Mouse (Mus musculus): ENCODE measurements around the gene Kdm2b. TPM values are rescaled to one million over a fixed set of nuclear protein-coding genes. Genes with fewer than 3 reads are reported as not detected.
A peak's percentile ranks its signal among the peaks of the same experiment; 100 is the strongest.

The Kdm2b gene
- total RNA-seq, 1 experiment = 68.6 TPM

DNA sequence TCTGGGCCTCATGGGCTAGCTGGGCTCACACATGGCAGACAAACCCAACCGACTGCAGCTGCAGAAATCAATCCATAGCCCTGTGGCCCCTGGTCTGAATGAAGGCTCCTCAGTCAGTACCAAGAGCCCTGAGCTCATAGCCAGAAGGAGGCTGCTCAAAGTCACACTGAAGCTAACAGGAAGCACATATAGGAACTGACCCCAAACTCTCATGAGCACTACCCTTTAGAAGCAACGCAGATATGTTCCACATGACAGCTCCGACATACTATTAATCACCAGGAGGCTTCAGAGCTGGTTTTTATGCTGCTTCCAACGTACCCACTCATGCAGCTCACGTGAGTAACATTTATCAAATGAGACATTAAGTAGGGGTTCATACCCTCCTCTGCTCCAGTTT, 19.6 kb downstream of the Kdm2b start:
- no peak overlapping the region for H3K27ac ChIP-seq (ENCODE audit: insufficient read depth, low read depth, low read length, poor library complexity, severe bottlenecking)
- no peak for TF ChIP-seq HCFC1 (IDR thresholded peaks at IDR 0.05; ENCODE audit: borderline replicate concordance, insufficient read depth, low read length)
- TF ChIP-seq ZC3H11A (IDR thresholded peaks at IDR 0.05; ENCODE audit: borderline replicate concordance, low read depth, low read length) = no peak
- TF ChIP-seq MAFK (IDR thresholded peaks at IDR 0.05; ENCODE audit: insufficient read depth, low read depth, low read length) = no peak
- no peak for TF ChIP-seq ZNF384 (IDR thresholded peaks at IDR 0.05; ENCODE audit: low read depth, low read length)
- TF ChIP-seq CHD2 (IDR thresholded peaks at IDR 0.05; ENCODE audit: low read depth, low read length) = no peak
- no peak for DNase-seq (ENCODE audit: low read depth, low spot score)
- in situ Hi-C loops (cut with MboI; ENCODE audit: low sequenced_read_pairs in 2 of 2, unreplicated experiment in 2 of 2) = no loop called here
- peaks cover 0 to 2% of the 10 kb centered on the region in 2 experiments; a peak in 2 of 4 replicates for H3K4me1 ChIP-seq (ENCODE audit: control insufficient read depth in 2 of 2, insufficient read depth in 2 of 2, low read length in 2 of 2, poor library complexity in 1 of 2)
- no peaks in the 10 kb centered on the region for H3K9me3 ChIP-seq (ENCODE audit: control insufficient read depth, insufficient read depth, low read depth, low read length)
- H3K36me3 ChIP-seq (ENCODE audit: control insufficient read depth, insufficient read depth, low read length, poor library complexity, severe bottlenecking) = no peaks in the 10 kb centered on the region
- H3K9ac ChIP-seq (ENCODE audit: insufficient read depth, low read depth, low read length, poor library complexity, severe bottlenecking) = no peak overlapping the region
- no peak overlapping the region for H3K4me3 ChIP-seq (ENCODE audit: insufficient read depth in 1 of 2, low read depth in 1 of 2, low read length in 2 of 2, poor library complexity in 1 of 2, severe bottlenecking in 1 of 2)

DNA sequence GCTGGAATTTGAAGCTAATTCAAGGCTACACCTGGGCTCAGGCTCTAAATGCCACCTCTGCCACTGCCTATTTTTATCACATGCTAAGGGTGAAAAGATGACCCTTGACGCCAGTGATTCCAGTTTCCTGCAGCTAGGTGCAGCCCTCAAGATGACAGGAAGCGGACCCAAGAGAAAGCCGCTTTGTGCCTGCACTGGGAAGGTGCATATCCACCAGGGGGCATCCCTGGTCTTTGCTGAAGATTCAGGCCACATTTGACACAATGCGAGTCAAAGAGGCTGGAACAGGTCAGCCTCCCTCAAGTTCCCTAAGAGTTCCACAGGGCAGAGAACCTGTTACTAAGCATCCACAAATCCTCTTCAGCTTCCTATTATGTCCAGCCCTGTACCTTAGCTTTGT, 21.3 kb downstream of the Kdm2b start:
- Histone ChIP-seq H3K4me1 (ENCODE audit: control insufficient read depth in 2 of 2, insufficient read depth in 2 of 2, low read length in 2 of 2, poor library complexity in 1 of 2) (peaks cover 0 to 3% of the 10 kb centered on the region in 2 experiments; a peak in 2 of 4 replicates), H3K9me3 (ENCODE audit: control insufficient read depth, insufficient read depth, low read depth, low read length) (no peaks in the 10 kb centered on the region), H3K4me3 (ENCODE audit: insufficient read depth in 1 of 2, low read depth in 1 of 2, low read length in 2 of 2, poor library complexity in 1 of 2, severe bottlenecking in 1 of 2) (peak overlapping the region; percentile 0 to 2; a peak in 1 of 4 replicates), H3K9ac (ENCODE audit: insufficient read depth, low read depth, low read length, poor library complexity, severe bottlenecking) (no peak overlapping the region), H3K36me3 (ENCODE audit: control insufficient read depth, insufficient read depth, low read length, poor library complexity, severe bottlenecking) (no peaks in the 10 kb centered on the region), H3K27ac (ENCODE audit: insufficient read depth, low read depth, low read length, poor library complexity, severe bottlenecking) (no peak overlapping the region)
- TF ChIP-seq ZC3H11A (IDR thresholded peaks at IDR 0.05; ENCODE audit: borderline replicate concordance, low read depth, low read length) (peak; percentile 74; the same call in 1 of the 2 replicates), ZNF384 (IDR thresholded peaks at IDR 0.05; ENCODE audit: low read depth, low read length) (no peak)
- in situ Hi-C loops (cut with MboI; ENCODE audit: low sequenced_read_pairs in 2 of 2, unreplicated experiment in 2 of 2) = no loop called here
- peak; percentile 75 for DNase-seq (ENCODE audit: low read depth, low spot score)

DNA sequence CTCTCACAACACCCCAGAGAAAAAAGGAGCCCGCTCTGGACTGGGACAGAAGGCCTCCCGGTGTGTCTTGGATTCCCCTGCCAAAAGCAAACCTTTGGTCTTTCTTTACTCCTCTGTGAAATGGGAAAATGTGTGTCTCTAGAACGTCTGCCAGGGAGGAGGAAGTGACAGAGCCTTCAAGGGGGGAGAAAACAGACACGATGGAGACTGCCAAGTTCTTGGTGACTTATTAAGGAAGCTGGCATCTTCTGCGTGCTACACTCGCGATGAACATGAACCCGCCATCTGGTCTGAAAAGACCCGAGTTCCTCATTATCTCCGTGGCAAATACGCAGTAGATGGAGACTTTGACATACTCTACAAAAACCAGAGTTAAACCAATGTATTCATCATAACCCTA, 24.2 kb downstream of the Kdm2b start:
- in situ Hi-C loops (cut with MboI; ENCODE audit: low sequenced_read_pairs in 2 of 2, unreplicated experiment in 2 of 2) = no loop called here
- Histone ChIP-seq H3K9me3 (ENCODE audit: control insufficient read depth, insufficient read depth, low read depth, low read length) (no peaks in the 10 kb centered on the region), H3K4me3 (ENCODE audit: insufficient read depth in 1 of 2, low read depth in 1 of 2, low read length in 2 of 2, poor library complexity in 1 of 2, severe bottlenecking in 1 of 2) (no peak overlapping the region), H3K9ac (ENCODE audit: insufficient read depth, low read depth, low read length, poor library complexity, severe bottlenecking) (0 out of 2 replicates have a peak overlapping the region, but pooled peaks have one; percentile 13), H3K4me1 (ENCODE audit: control insufficient read depth in 2 of 2, insufficient read depth in 2 of 2, low read length in 2 of 2, poor library complexity in 1 of 2) (peaks cover 0 to 7% of the 10 kb centered on the region in 2 experiments; a peak in 2 of 4 replicates), H3K36me3 (ENCODE audit: control insufficient read depth, insufficient read depth, low read length, poor library complexity, severe bottlenecking) (peaks cover 11% of the 10 kb centered on the region; the same call in 1 of the 2 replicates), H3K27ac (ENCODE audit: insufficient read depth, low read depth, low read length, poor library complexity, severe bottlenecking) (no peak overlapping the region)
- TF ChIP-seq CHD2 (IDR thresholded peaks at IDR 0.05; ENCODE audit: low read depth, low read length) (no peak), HCFC1 (IDR thresholded peaks at IDR 0.05; ENCODE audit: borderline replicate concordance, insufficient read depth, low read length) (no peak)
- no peak for DNase-seq (ENCODE audit: low read depth, low spot score)

DNA sequence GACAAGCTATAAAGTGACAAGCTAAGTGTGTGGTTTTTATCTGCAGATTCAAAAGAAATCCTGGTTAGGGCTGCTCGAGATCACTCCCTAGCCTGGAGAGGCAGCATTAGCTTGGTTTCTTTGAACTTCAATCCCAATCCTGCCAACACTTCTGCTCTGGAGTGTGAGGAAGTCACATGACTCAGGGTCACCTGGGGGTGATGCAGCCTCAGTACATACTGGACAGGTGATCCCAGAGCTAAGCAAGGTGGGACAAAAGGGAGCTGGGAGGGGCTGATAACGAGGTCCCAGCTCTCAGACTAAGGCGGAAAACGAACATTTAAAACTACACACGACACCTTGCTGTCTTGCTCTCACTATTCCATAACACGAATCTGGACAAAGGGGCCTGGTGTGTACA, 24.8 kb downstream of the Kdm2b start:
- TF ChIP-seq CHD2 (IDR thresholded peaks at IDR 0.05; ENCODE audit: low read depth, low read length) (no peak), ZNF384 (IDR thresholded peaks at IDR 0.05; ENCODE audit: low read depth, low read length) (no peak), MAFK (IDR thresholded peaks at IDR 0.05; ENCODE audit: insufficient read depth, low read depth, low read length) (no peak), ZC3H11A (IDR thresholded peaks at IDR 0.05; ENCODE audit: borderline replicate concordance, low read depth, low read length) (no peak), HCFC1 (IDR thresholded peaks at IDR 0.05; ENCODE audit: borderline replicate concordance, insufficient read depth, low read length) (no peak)
- in situ Hi-C loops (cut with MboI; ENCODE audit: low sequenced_read_pairs in 2 of 2, unreplicated experiment in 2 of 2) = no loop called here
- Histone ChIP-seq H3K4me1 (ENCODE audit: control insufficient read depth in 2 of 2, insufficient read depth in 2 of 2, low read length in 2 of 2, poor library complexity in 1 of 2) (peaks cover 0 to 7% of the 10 kb centered on the region in 2 experiments; a peak in 2 of 4 replicates), H3K27ac (ENCODE audit: insufficient read depth, low read depth, low read length, poor library complexity, severe bottlenecking) (no peak overlapping the region), H3K9me3 (ENCODE audit: control insufficient read depth, insufficient read depth, low read depth, low read length) (no peaks in the 10 kb centered on the region), H3K9ac (ENCODE audit: insufficient read depth, low read depth, low read length, poor library complexity, severe bottlenecking) (peak overlapping the region; percentile 13; the same call in 1 of the 2 replicates), H3K36me3 (ENCODE audit: control insufficient read depth, insufficient read depth, low read length, poor library complexity, severe bottlenecking) (peaks cover 11% of the 10 kb centered on the region; the same call in 1 of the 2 replicates), H3K4me3 (ENCODE audit: insufficient read depth in 1 of 2, low read depth in 1 of 2, low read length in 2 of 2, poor library complexity in 1 of 2, severe bottlenecking in 1 of 2) (no peak overlapping the region)
- DNase-seq (ENCODE audit: low read depth, low spot score) = no peak

DNA sequence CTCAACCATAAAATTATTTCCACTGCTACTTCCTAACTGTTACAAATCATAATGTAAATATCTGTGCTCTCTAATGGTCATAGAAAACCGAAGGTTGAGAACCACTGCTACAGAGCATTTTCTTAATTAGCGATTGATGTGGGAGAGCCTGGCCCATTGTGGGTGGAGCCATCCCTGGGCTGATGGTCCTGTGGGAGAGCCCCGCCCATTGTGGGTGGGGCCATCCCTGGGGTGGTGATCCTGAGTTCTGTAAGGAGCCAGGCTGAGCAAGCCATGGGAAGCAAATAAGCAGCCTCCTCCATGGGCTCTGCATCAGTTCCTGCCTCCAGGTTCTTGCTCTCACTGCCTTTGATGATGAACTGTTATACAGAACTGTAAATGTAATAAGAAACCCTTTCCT, 27.7 kb downstream of the Kdm2b start:
- Histone ChIP-seq H3K9me3 (ENCODE audit: control insufficient read depth, insufficient read depth, low read depth, low read length) (no peaks in the 10 kb centered on the region), H3K4me1 (ENCODE audit: control insufficient read depth in 2 of 2, insufficient read depth in 2 of 2, low read length in 2 of 2, poor library complexity in 1 of 2) (peaks cover 2 to 7% of the 10 kb centered on the region in 2 experiments; a peak in 2 of 4 replicates), H3K4me3 (ENCODE audit: insufficient read depth in 1 of 2, low read depth in 1 of 2, low read length in 2 of 2, poor library complexity in 1 of 2, severe bottlenecking in 1 of 2) (no peak overlapping the region), H3K27ac (ENCODE audit: insufficient read depth, low read depth, low read length, poor library complexity, severe bottlenecking) (no peak overlapping the region), H3K9ac (ENCODE audit: insufficient read depth, low read depth, low read length, poor library complexity, severe bottlenecking) (no peak overlapping the region), H3K36me3 (ENCODE audit: control insufficient read depth, insufficient read depth, low read length, poor library complexity, severe bottlenecking) (peaks cover 12% of the 10 kb centered on the region; the same call in 1 of the 2 replicates)
- in situ Hi-C loops (cut with MboI; ENCODE audit: low sequenced_read_pairs in 2 of 2, unreplicated experiment in 2 of 2) = no loop called here
- peak; percentile 86 for DNase-seq (ENCODE audit: low read depth, low spot score)
- TF ChIP-seq ZNF384 (IDR thresholded peaks at IDR 0.05; ENCODE audit: low read depth, low read length) = no peak
- TF ChIP-seq ZC3H11A (IDR thresholded peaks at IDR 0.05; ENCODE audit: borderline replicate concordance, low read depth, low read length) = no peak
- TF ChIP-seq HCFC1 (IDR thresholded peaks at IDR 0.05; ENCODE audit: borderline replicate concordance, insufficient read depth, low read length) = no peak
- TF ChIP-seq MAFK (IDR thresholded peaks at IDR 0.05; ENCODE audit: insufficient read depth, low read depth, low read length) = no peak
- no peak for TF ChIP-seq CHD2 (IDR thresholded peaks at IDR 0.05; ENCODE audit: low read depth, low read length)
